Mouse (Mus musculus) testis, adult 2 months (tissue): ENCODE data around the gene Imp4. TPM values are rescaled to one million over a fixed set of nuclear protein-coding genes. Genes with fewer than 3 reads are reported as not detected.
A peak's percentile ranks its signal among the peaks of the same experiment; 100 is the strongest.

Source experiments
- H3K27ac ChIP-seq: fragments of 200-500 bp; 2 replicates; pipeline ENCODE4 v1.5.1; 2012; ENCODE audit warnings: low read depth, low read length; ENCODE audit not compliant: control insufficient read depth, insufficient read depth
- H3K27me3 ChIP-seq: fragments of 200-500 bp; 2 replicates; pipeline ENCODE4 v1.6.1; 2012; ENCODE audit warnings: mild to moderate bottlenecking, low read length, moderate library complexity; ENCODE audit not compliant: control insufficient read depth, insufficient read depth
- H3K36me3 ChIP-seq: fragments of 200-500 bp; 2 replicates; pipeline ENCODE4 v1.6.1; 2012; ENCODE audit warnings: mild to moderate bottlenecking, low read length; ENCODE audit not compliant: control insufficient read depth, insufficient read depth
- H3K4me1 ChIP-seq: fragments of 200-500 bp; 2 replicates; pipeline ENCODE4 v1.6.1; 2012; ENCODE audit warnings: low read length; ENCODE audit not compliant: control insufficient read depth, insufficient read depth
- H3K4me3 ChIP-seq: fragments of 200-500 bp; 2 replicates; pipeline ENCODE4 v1.5.1; 2012; ENCODE audit warnings: low read depth, mild to moderate bottlenecking, low read length, moderate library complexity, mixed read lengths; ENCODE audit not compliant: control insufficient read depth
- CTCF ChIP-seq: fragments of 200-500 bp; IDR thresholded peaks from 2 replicates; pipeline ENCODE4 v1.5.1; 2012; ENCODE audit warnings: low read depth, mild to moderate bottlenecking, inconsistent platforms, low read length, moderate library complexity; ENCODE audit not compliant: control insufficient read depth, insufficient read depth, insufficient replicate concordance
- POLR2A ChIP-seq: fragments of 200-500 bp; IDR thresholded peaks from 2 replicates; pipeline ENCODE4 v1.6.1; 2012; ENCODE audit warnings: low read depth, mild to moderate bottlenecking, inconsistent platforms, low read length, moderate library complexity; ENCODE audit not compliant: control insufficient read depth
- polyA plus RNA-seq: library from polyadenylated mRNA; depleted of rRNA; stranded (reverse); fragments of >200 nt; gene quantifications from 2 replicates; pipeline ENCODE4 v1.2.3, GENCODE M21; 2012; rRNA removed

The Imp4 gene
- polyA plus RNA-seq, 1 experiment = 28.6 TPM

DNA sequence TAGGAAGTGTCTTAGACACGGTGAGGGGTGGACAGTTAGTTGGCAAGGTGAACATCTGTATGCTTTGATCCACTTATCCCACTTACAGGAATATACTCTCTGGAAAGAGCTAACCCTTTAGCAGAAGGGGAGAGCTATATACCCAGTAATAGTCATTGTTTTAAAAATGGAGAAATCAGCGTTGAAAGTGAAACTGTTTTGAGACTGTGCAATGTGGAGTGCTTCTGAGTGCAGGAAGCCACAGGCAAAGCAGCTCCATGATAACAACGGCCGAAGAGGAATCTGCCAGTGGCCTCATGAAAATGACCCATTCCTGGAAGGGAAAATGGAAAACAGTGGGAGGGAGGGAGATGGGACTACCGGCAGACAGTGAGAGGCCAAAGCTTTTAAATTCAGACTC lies 41.1 kb downstream of the Imp4 start:
- Histone ChIP-seq H3K27ac (no peak overlapping the region), H3K36me3 (no peaks in the 10 kb centered on the region), H3K4me3 (no peak overlapping the region), H3K4me1 (peaks cover 15% of the 10 kb centered on the region), H3K27me3 (no peaks in the 10 kb centered on the region)
- no peak for TF ChIP-seq CTCF

DNA sequence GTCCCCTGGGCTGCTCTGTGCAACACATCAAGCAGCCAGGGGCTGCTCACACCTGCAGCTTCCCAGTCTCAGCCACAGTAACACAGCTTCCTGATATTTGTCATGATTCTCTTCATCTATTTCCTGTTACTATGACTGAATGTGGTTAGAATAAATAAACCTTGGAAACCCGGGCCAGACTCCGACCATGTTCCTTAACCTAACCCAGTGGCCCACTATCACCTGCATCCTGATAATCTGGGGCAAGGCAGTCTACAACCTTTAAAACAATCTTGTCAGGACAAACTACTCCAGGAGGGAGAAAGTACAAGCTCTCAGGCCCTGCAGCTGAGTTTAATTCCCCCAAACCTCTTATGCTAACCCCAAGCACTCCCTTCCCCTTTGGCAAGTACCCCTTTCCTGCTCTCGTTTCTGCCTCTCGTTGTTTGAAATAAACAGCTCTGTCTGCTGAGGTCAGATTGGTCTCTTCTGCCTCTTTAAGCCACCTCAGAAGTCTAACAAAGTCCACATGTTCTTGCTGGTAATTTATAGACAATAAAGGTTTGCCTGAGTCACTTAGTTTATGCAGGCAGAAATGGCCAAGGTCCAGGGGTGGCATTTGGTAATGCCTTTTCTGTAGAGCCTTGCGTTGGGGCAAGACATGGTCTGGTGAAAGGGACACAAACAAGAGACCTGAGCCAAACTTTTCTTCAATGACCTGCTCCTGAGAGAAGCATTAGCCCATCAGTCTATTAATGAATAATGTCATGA lies 42.4 kb downstream of the Imp4 start:
- Histone ChIP-seq H3K4me1 (peaks cover 17% of the 10 kb centered on the region), H3K36me3 (no peaks in the 10 kb centered on the region), H3K4me3 (no peak overlapping the region), H3K27ac (no peak overlapping the region), H3K27me3 (no peaks in the 10 kb centered on the region)
- TF ChIP-seq POLR2A (no peak), CTCF (no peak)

DNA sequence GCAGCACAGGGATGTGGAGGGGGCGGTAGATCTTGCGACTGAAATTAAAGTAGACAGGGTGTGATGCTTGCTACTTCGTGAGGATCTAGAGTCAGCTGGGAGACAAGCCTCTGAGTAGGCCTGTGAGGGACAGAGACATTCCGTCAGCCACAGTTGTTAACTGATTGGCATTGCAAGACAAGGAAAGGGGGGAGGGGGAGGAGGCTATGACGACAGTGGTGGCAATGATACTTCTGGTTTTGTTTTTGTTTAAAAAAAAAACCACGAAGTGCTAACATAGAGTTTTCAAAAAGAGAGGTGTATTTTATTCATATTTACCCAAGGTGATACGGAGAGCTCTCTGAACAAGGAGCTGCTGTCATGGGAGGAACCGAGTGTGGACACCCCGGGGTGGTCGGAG lies 44.8 kb downstream of the Imp4 start:
- H3K4me3 ChIP-seq = peak overlapping the region; percentile 63
- no peaks in the 10 kb centered on the region for H3K36me3 ChIP-seq
- TF ChIP-seq CTCF (no peak), POLR2A (no peak)
- H3K4me1 ChIP-seq = peaks cover 17% of the 10 kb centered on the region
- no peak overlapping the region for H3K27ac ChIP-seq
- H3K27me3 ChIP-seq = no peaks in the 10 kb centered on the region

DNA sequence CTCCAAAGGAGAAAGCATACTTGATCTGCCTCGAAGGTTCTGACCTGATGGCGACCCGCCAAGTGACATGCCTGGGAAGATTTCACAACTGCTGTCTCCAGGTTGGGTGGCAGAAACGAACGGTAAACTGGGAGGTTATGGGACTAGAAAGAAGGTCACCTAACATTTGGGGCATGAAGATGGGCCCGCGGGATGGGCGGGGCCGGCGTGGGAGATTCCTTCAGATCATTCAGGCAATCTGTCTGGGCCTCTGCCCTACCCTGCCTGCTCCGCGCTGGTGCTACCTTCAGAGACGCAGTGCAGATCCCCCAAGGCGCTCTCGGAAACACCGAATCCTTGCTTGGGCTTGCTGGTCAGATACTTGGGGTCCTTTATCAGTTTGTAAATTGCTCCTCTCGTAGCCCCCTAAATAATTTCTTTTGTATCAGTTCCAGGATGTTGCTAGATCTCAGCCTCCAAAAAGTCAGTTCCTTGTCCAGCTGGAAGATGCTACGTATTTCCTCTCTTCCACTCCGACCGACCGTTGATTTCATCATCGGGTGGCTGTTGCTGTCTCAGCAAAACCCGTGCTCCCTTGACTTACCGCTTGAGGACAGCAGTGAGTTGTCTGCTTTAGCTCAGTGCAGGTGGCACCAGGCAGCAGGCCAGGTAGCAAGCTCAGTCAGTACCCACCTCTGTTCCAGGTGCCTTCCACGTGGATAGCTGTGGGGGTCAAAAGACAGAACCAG lies 46.0 kb downstream of the Imp4 start:
- no peaks in the 10 kb centered on the region for H3K36me3 ChIP-seq
- H3K27me3 ChIP-seq = no peaks in the 10 kb centered on the region
- peaks cover 17% of the 10 kb centered on the region for H3K4me1 ChIP-seq
- peak overlapping the region; percentile 91 for H3K4me3 ChIP-seq
- peak overlapping the region; percentile 54; the same call in 1 of the 2 replicates for H3K27ac ChIP-seq
- TF ChIP-seq CTCF (peak; percentile 58; the same call in 1 of the 2 replicates), POLR2A (0 out of 2 replicates have a peak, but pooled peaks have one; percentile 29)

DNA sequence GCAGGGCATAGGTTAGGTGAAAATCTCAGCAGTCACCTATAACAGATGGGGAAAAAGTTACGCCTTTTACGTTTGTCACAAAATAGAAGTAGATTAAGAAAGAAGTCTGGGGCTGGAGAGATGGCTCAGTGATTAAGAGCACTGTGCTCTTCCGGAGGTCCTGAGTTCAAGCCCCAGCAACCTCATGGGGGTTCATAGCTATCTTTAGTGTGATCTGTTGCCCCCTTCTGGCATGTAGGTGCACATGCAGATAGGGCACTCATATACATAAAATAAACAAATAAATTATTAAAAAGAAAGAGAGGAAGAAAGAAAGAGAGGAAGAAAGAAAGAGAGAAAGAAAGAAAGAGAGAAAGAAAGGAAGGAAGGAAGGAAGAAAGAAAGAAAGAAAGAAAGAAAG lies 47.7 kb downstream of the Imp4 start:
- H3K27ac ChIP-seq = no peak overlapping the region
- H3K4me3 ChIP-seq = no peak overlapping the region
- no peaks in the 10 kb centered on the region for H3K36me3 ChIP-seq
- TF ChIP-seq CTCF (no peak), POLR2A (no peak)
- peaks cover 17% of the 10 kb centered on the region for H3K4me1 ChIP-seq
- no peaks in the 10 kb centered on the region for H3K27me3 ChIP-seq

DNA sequence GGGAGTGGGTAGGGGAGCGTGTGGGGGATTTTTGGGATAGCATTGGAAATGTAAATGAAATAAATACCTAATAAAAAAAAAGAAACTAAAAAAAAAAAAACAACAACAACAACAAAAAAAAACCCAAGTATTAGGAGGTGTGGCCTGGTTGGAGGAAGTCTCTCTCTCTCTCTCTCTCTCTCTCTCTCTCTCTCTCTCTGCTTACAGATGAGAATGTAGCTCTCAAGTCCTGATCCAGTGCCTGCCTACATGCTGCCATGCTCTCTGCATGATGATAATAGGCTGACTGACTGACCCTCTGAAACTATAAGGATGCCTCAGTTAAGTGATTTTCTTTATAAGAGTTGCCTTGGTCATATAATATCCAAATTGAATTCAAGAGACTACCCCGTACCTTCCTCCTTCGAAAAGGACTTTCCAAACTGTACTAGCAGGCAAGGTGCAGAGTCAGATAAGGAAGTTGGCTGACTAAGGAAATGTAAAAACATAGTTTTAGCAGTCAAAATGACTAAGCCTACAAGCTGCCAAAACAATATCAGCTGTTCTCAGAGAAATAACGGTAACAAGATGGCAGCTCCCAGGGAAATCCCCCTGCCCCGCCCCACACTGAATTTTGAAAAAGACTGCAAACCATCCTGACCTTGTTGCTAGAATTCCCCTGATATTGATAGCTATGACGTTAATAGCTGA lies 50.3 kb downstream of the Imp4 start:
- H3K4me1 ChIP-seq = peaks cover 10% of the 10 kb centered on the region
- no peak overlapping the region for H3K27ac ChIP-seq
- TF ChIP-seq CTCF (no peak), POLR2A (no peak)
- no peaks in the 10 kb centered on the region for H3K36me3 ChIP-seq
- no peaks in the 10 kb centered on the region for H3K27me3 ChIP-seq
- no peak overlapping the region for H3K4me3 ChIP-seq

DNA sequence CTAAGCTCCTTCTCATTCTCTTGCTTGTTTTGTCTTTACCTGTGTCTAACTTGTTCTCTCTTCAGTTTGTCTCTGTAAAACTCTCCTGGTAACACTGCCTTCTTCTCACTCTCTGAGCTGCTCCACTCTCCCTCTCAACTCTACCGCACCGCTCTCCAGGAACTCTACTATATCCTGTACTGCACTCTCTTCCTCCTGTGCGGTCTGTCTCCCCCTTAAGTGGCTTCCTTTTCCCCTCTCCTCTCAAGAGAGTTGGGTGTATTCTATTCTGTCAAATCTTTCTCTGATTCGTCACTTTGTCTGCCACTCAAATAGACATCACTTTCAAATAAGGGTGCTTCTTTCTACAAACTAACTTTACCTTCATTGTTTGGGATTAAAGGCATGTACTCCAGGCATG lies 51.8 kb downstream of the Imp4 start:
- no peak overlapping the region for H3K27ac ChIP-seq
- TF ChIP-seq POLR2A (no peak), CTCF (no peak)
- no peaks in the 10 kb centered on the region for H3K4me1 ChIP-seq
- H3K27me3 ChIP-seq = no peaks in the 10 kb centered on the region
- no peaks in the 10 kb centered on the region for H3K36me3 ChIP-seq
- no peak overlapping the region for H3K4me3 ChIP-seq

Other genes starting within 250 kb of the Imp4 start
- gene Ccdc115, start 179 bp upstream of the Imp4 start, polyA plus RNA-seq = 18.0 and 19.8 TPM in 2 replicates
- 1.9 and 4.1 TPM in 2 replicates for gene Ptpn18, start 19.9 kb downstream of the Imp4 start, polyA plus RNA-seq
- gene Prss39, start 58.6 kb downstream of the Imp4 start, polyA plus RNA-seq = 715 and 783 TPM in 2 replicates
- not detected in 2 replicates for gene Cfc1, start 95.8 kb downstream of the Imp4 start, polyA plus RNA-seq
- 78.8 and 80.4 TPM in 2 replicates for gene Prss40, start 121.1 kb downstream of the Imp4 start, polyA plus RNA-seq
- gene Amer3, start 139.8 kb downstream of the Imp4 start, polyA plus RNA-seq = 0.31 and 0.43 TPM in 2 replicates